Mouse (Mus musculus): ENCODE measurements at regions not wholly inside any gene's neighbourhood (a gene's known extent, or its start where the extent isn't known, plus 50 kb on each side); places are given as distances from the start of the nearest gene placed in this dataset.

DNA sequence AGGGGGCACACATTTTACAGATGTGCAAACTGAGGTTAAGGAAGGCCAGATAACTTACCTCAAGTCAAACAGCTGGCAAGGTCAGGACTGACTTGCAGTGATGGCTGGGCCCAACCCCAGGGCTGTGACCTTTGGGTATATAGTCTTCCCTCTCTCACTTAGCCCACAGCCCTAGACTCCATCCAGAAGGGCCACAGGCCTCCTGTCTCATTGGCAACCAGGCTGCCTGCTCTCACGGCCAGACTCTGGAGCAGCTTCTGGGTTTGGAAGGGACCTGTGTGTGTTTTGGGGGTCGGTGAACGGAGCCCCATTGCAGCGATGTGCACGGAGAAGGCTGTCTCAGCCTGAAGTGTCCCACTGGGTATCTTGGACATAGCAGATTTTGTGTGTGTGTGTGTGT, 70.2 kb upstream of the Wnt7b start:
- Histone ChIP-seq H3K4me2 (peak overlapping the region; percentile 70), H3K27ac (peak overlapping the region; percentile 99), H3K4me3 (no peak overlapping the region), H3K9ac (peak overlapping the region; percentile 78), H3K36me3 (ENCODE audit: poor library complexity, severe bottlenecking) (no peaks in the 10 kb centered on the region), H3K27me3 (peaks cover 44% of the 10 kb centered on the region), H3K9me3 (replicated peaks) (no peaks in the 10 kb centered on the region), H3K4me1 (peaks cover 58% of the 10 kb centered on the region)
- WGBS = 76% methylated on average over 5 of the region's 5 CpGs
- 0 out of 2 replicates have a peak, but pooled peaks have one; percentile 2 for ATAC-seq

DNA sequence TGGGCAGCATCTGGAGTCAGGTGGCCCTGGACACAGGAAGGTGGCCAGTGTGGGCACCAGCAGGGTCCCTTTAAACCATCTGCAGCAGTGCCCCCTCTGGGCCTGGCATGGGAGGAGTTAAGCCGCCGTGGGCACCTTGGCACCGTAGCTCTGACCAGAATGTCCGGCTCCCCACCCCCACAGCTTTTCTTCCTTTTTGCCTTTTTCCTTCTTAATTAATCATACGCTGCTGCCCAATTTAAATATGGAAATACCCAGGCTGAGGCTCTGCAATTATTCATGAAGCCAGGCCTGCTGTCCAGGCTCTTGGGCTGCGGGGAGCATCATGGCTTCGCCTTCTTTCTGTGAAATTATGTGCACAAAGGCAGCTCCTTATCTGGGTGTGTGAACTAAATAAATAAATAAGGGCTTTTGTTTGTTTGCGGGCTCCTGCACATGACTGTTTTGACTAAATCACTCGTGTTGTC, 70.6 kb upstream of the Wnt7b start:
- Histone ChIP-seq H3K27me3 (peaks cover 45% of the 10 kb centered on the region), H3K36me3 (ENCODE audit: poor library complexity, severe bottlenecking) (no peaks in the 10 kb centered on the region), H3K4me3 (peak overlapping the region; percentile 43), H3K9me3 (replicated peaks) (no peaks in the 10 kb centered on the region), H3K9ac (peak overlapping the region; percentile 78), H3K4me2 (peak overlapping the region; percentile 70), H3K4me1 (peaks cover 58% of the 10 kb centered on the region), H3K27ac (peak overlapping the region; percentile 99)
- peak; percentile 74 for ATAC-seq
- 12% methylated on average over 9 of the region's 9 CpGs for WGBS

- Histone ChIP-seq H3K4me2 (peak overlapping the region; percentile 70), H3K9me3 (replicated peaks) (no peaks in the 10 kb centered on the region), H3K4me1 (peaks cover 58% of the 10 kb centered on the region), H3K36me3 (ENCODE audit: poor library complexity, severe bottlenecking) (no peaks in the 10 kb centered on the region), H3K9ac (peak overlapping the region; percentile 78), H3K27ac (peak overlapping the region; percentile 99), H3K4me3 (peak overlapping the region; percentile 43), H3K27me3 (peaks cover 45% of the 10 kb centered on the region)
- peak; percentile 82 for ATAC-seq
- WGBS = 13% methylated on average over 32 of the region's 32 CpGs
Measured at GRCm38 (mm10) chr15:85653421-85654401, 71.4 kb upstream of the Wnt7b start.

GRCm38 (mm10) chr15:85654791-85655190, 72.5 kb upstream of the Wnt7b start:
- H3K9me3 ChIP-seq (replicated peaks) = no peaks in the 10 kb centered on the region
- H3K27me3 ChIP-seq = peaks cover 53% of the 10 kb centered on the region
- peak overlapping the region; percentile 99 for H3K27ac ChIP-seq
- ATAC-seq = no peak
- H3K4me2 ChIP-seq = peak overlapping the region; percentile 70
- peaks cover 58% of the 10 kb centered on the region for H3K4me1 ChIP-seq
- H3K9ac ChIP-seq = peak overlapping the region; percentile 44
- no peaks in the 10 kb centered on the region for H3K36me3 ChIP-seq (ENCODE audit: poor library complexity, severe bottlenecking)
- 82% methylated on average over 3 of the region's 3 CpGs for WGBS
- H3K4me3 ChIP-seq = 0 out of 2 replicates have a peak overlapping the region, but pooled peaks have one; percentile 6

GRCm38 (mm10) chr15:85655751-85656167, 73.5 kb upstream of the Wnt7b start:
- WGBS = 23% methylated on average over 6 of the region's 6 CpGs
- Histone ChIP-seq H3K9ac (peak overlapping the region; percentile 44), H3K27ac (peak overlapping the region; percentile 99), H3K9me3 (replicated peaks) (no peaks in the 10 kb centered on the region), H3K4me3 (peak overlapping the region; percentile 4; the same call in 1 of the 2 replicates), H3K4me1 (peaks cover 64% of the 10 kb centered on the region), H3K27me3 (peaks cover 54% of the 10 kb centered on the region), H3K36me3 (ENCODE audit: poor library complexity, severe bottlenecking) (no peaks in the 10 kb centered on the region), H3K4me2 (peak overlapping the region; percentile 70)
- ATAC-seq = peak; percentile 56

- Histone ChIP-seq H3K36me3 (ENCODE audit: poor library complexity, severe bottlenecking) (no peaks in the 10 kb centered on the region), H3K4me3 (no peak overlapping the region), H3K9ac (no peak overlapping the region; the same call in 1 of the 2 replicates), H3K4me2 (no peak overlapping the region), H3K27me3 (peaks cover 58% of the 10 kb centered on the region), H3K27ac (no peak overlapping the region), H3K4me1 (peaks cover 57% of the 10 kb centered on the region), H3K9me3 (replicated peaks) (no peaks in the 10 kb centered on the region)
- ATAC-seq = no peak
- WGBS = 74% methylated on average over 6 of the region's 6 CpGs
Measured at GRCm38 (mm10) chr15:85656852-85657251, 74.6 kb upstream of the Wnt7b start.

- Histone ChIP-seq H3K4me1 (peaks cover 51% of the 10 kb centered on the region), H3K27ac (no peak overlapping the region), H3K4me2 (no peak overlapping the region), H3K36me3 (ENCODE audit: poor library complexity, severe bottlenecking) (no peaks in the 10 kb centered on the region), H3K9me3 (replicated peaks) (no peaks in the 10 kb centered on the region), H3K27me3 (peaks cover 65% of the 10 kb centered on the region), H3K9ac (no peak overlapping the region; the same call in 1 of the 2 replicates), H3K4me3 (no peak overlapping the region)
- no peak for ATAC-seq
- WGBS = 76% methylated on average over 8 of the region's 8 CpGs
Measured at GRCm38 (mm10) chr15:85657441-85657989, 75.2 kb upstream of the Wnt7b start.

GRCm38 (mm10) chr15:85658101-85658885, 76.0 kb upstream of the Wnt7b start:
- no peak overlapping the region for H3K27ac ChIP-seq
- peaks cover 72% of the 10 kb centered on the region for H3K27me3 ChIP-seq
- no peak for ATAC-seq
- no peaks in the 10 kb centered on the region for H3K9me3 ChIP-seq (replicated peaks)
- H3K4me3 ChIP-seq = no peak overlapping the region
- H3K4me2 ChIP-seq = no peak overlapping the region
- H3K4me1 ChIP-seq = peaks cover 43% of the 10 kb centered on the region
- H3K36me3 ChIP-seq (ENCODE audit: poor library complexity, severe bottlenecking) = no peaks in the 10 kb centered on the region
- no peak overlapping the region for H3K9ac ChIP-seq
- WGBS = 79% methylated on average over 14 of the region's 14 CpGs

GRCm38 (mm10) chr15:85660528-85661392, 74.0 kb upstream of the Ppara start:
- H3K4me1 ChIP-seq = peaks cover 18% of the 10 kb centered on the region
- H3K4me2 ChIP-seq = peak overlapping the region; percentile 29; the same call in 1 of the 2 replicates
- no peaks in the 10 kb centered on the region for H3K9me3 ChIP-seq (replicated peaks)
- 10% methylated on average over 45 of the region's 45 CpGs for WGBS
- ATAC-seq = no peak
- peaks cover 92% of the 10 kb centered on the region for H3K27me3 ChIP-seq
- H3K36me3 ChIP-seq (ENCODE audit: poor library complexity, severe bottlenecking) = no peaks in the 10 kb centered on the region
- 0 out of 2 replicates have a peak overlapping the region, but pooled peaks have one; percentile 7 for H3K4me3 ChIP-seq
- H3K9ac ChIP-seq = peak overlapping the region; percentile 45
- H3K27ac ChIP-seq = no peak overlapping the region

GRCm38 (mm10) chr15:85661393-85661690, 73.4 kb upstream of the Ppara start:
- Histone ChIP-seq H3K27me3 (peaks cover 90% of the 10 kb centered on the region), H3K4me2 (no peak overlapping the region), H3K4me1 (peaks cover 15% of the 10 kb centered on the region), H3K9ac (no peak overlapping the region), H3K4me3 (no peak overlapping the region), H3K27ac (no peak overlapping the region), H3K9me3 (replicated peaks) (no peaks in the 10 kb centered on the region), H3K36me3 (ENCODE audit: poor library complexity, severe bottlenecking) (no peaks in the 10 kb centered on the region)
- 58% methylated on average over 2 of the region's 2 CpGs for WGBS
- ATAC-seq = no peak

DNA sequence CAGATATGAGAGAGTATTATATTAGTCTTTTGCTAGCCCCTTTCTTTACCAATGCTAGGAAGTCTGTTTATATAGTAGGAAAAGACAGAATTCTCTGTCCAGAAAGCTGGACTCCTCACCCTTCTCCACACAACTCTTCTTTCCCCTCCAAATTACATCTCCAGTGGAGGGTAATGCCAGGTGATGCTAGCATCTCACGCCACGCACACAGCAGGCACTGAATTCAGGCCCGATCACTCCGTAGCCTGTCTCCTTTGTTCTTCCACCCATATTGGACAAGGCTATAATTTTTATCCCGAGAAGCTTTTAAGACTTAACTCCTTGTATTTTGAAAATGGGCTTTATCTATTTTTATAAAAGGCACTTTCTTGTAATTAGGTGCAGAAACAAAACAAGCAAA, 73.0 kb upstream of the Ppara start:
- Histone ChIP-seq H3K9me3 (replicated peaks) (no peaks in the 10 kb centered on the region), H3K36me3 (ENCODE audit: poor library complexity, severe bottlenecking) (no peaks in the 10 kb centered on the region), H3K4me2 (no peak overlapping the region), H3K27ac (no peak overlapping the region), H3K9ac (no peak overlapping the region), H3K27me3 (peaks cover 91% of the 10 kb centered on the region), H3K4me3 (no peak overlapping the region), H3K4me1 (peaks cover 19% of the 10 kb centered on the region)
- 90% methylated on average over 5 of the region's 5 CpGs for WGBS
- no peak for ATAC-seq
